Mouse (Mus musculus) lung, adult 18-20 months (tissue): ENCODE data around the gene Fgfr2.

Experiments used
- DNase-seq, 2 experiments: peaks; one replicate each; pipeline ENCODE4 v3.0.0; 2022; ENCODE audit warnings: mixed read lengths in 2 of 2

Fgfr2 gene

DNA sequence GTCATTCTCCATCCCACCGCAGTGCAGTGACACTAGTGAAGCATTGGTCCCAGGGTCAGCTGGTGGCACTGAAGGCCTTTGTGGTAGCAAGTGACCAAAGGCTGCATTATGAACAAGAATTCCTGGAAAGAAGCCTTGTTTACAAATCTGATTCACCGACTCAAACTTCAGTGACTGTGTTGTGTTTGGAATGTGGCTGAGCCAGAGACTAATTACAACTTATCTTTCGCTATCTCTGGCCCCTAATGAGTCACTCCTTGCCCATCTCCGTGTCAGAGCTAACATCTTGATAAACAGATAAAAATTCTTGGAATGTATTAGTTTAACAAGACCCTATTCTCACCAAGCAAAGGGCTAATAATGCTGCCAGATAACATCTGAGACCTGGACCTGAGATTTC lies 778.5 kb downstream of the Fgfr2 start:
- DNase-seq: no peak

- DNase-seq: no peak
Observed at GRCm38 (mm10) chr7:132343900-132344299, 779.2 kb downstream of the Fgfr2 start.

DNA sequence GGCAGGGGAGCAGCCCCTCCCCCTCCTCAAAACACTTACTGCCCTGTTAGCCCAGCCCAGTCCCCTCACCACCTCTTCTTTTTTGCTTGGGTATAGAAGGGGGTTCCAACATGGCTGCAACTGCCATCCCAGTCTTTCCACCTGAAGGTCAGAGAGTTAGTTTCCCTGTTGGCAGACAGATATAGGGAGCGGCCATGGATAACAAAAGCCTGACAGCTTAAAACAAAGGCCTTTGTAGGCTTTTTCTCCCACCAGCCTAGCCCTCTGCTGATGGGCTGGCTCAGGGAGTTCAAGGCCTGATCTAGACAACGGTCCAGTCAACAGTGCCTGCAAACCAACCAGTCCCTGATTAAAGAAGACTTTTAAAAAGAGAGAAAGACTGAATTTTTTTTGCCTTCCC lies 780.0 kb downstream of the Fgfr2 start:
- no peak for DNase-seq

- peak; percentile 25 to 50 for DNase-seq
Observed at GRCm38 (mm10) chr7:132339041-132339839, 783.9 kb downstream of the Fgfr2 start.

GRCm38 (mm10) chr7:132338350-132338749 lies 784.8 kb downstream of the Fgfr2 start:
- DNase-seq: peak; percentile 53 to 71

- no peak for DNase-seq
Observed at GRCm38 (mm10) chr7:132337268-132337917, 785.8 kb downstream of the Fgfr2 start.

GRCm38 (mm10) chr7:132336781-132337180 lies 786.4 kb downstream of the Fgfr2 start:
- DNase-seq: no peak

DNA sequence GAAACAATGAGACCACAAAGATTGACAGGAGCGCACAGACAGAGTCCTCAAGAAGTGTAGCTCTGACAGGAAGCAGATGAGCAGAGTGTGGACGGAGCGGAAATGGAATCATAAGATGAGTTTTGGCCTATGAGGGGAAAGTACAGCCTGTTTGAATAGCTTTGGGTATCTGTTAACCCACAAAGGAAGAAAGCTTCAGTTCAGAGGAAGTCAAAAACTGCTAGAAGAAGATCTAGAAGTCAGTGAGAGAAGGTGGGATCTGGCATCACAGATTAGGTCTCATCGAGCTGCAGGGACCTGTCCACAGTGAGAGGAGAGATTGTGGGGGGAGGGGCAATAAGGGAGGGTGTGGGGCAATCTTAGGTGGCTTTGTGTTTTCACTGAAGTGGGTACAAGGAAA lies 787.8 kb downstream of the Fgfr2 start:
- no peak for DNase-seq

DNA sequence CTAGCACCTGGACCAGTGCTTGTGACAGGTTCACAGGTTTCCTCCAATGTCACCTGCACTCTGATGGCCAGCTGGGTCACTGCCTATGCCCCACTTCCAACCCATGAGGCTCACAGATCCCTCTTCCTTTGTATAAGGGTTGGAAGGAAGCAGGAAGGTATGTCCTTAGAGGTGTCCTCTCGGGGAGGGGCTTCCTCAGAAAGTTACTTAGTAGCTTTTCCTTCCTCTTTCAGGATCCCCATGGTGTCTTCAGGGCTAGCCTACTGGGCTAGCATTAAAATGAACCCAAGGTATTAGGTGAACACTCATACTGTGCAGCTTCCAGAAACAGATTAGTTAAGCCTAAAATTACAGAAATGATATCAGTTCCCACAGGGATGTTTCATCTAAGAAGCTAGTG lies 790.1 kb downstream of the Fgfr2 start:
- DNase-seq: no peak

GRCm38 (mm10) chr7:132332176-132332575 lies 791.0 kb downstream of the Fgfr2 start:
- peak in 1 of 2 experiments; percentile 12 for DNase-seq

DNA sequence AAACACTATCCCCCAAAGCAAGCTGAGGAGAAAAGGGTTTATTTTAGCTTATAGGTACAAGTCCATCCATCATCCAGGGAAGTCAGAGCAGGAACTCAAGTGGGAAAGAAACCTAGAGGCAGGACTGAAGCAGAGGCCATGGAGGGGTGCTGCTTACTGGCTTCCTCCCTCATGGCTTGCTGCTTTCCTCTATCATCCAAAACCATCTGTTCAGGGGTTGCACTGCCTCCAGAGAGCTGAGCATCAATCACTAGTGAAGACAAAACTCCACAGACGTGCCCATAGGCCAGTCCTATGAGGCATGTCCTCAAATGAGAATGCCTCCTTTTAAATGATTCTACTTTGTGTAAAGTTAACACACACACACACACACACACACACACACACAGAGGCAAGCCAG lies 793.0 kb downstream of the Fgfr2 start:
- DNase-seq: no peak

DNA sequence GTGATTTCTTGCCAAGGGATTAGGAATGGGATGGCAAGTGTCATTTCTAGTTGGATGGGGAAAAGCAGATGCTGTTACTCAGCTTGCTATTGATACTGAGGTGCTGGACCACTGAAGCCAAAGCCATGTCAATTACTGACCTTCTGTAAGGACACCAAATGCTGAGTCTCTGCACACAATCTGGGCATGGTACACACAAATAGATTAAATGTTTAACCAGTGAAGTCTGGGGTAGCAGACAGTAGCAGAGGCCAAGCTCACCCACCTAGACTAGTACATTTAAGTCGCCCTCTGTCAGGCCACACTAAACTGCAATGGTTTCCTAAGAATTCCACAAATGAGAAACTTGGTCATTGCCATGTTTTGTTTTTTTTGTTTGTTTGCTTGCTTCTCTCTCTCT lies 794.5 kb downstream of the Fgfr2 start:
- no peak for DNase-seq

DNA sequence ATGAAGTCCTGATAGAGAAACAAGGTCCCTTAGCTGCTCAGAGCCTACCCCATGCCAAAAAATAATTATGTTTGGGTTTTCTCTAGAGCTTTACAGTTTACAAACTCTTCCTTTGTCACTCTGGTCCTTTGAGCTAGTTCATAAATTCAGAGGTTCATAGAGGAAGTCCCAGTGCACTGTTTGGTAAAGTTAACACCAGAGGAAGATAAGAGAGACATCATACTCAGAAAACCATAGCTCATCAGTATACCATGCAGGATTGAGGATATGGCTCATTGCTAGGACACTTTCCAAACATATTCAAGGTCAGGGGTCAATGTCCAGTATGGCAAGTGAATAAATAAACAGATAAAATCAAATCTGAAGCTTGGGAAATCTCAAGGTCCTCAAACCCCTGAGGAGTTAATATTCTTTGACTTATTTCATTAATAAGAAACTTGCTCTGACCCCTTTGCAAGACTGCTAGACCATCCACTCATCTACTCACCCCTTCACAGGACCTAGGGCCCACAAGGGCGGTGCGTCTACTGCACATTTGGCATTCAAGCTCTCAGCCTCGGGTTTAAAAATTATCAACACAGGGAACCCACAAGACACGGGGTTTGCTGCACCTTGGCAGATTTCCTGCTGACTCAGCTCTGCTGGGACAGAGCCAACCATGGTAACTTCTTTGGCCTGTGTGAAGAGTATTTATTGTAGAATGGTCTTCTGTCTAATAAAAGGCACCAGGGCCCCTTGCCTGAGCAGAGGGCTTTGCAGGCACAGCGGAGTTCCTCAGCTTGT lies 797.4 kb downstream of the Fgfr2 start:
- peak; percentile 70 to 73 for DNase-seq

- peak in 1 of 2 experiments; percentile 13 for DNase-seq
Observed at GRCm38 (mm10) chr7:132323430-132323829, 799.7 kb downstream of the Fgfr2 start.

- DNase-seq: no peak
Observed at GRCm38 (mm10) chr7:132321392-132321958, 801.7 kb downstream of the Fgfr2 start.

GRCm38 (mm10) chr7:132317036-132317541 lies 806.1 kb downstream of the Fgfr2 start, which contains the start of gene Chst15:
Gene Chst15 (minus strand): TSS chr7:132317228.
- peak; percentile 74 to 81 for DNase-seq

- DNase-seq: peak; percentile 71 to 72
Observed at GRCm38 (mm10) chr7:132316101-132317035, 806.8 kb downstream of the Fgfr2 start.

DNA sequence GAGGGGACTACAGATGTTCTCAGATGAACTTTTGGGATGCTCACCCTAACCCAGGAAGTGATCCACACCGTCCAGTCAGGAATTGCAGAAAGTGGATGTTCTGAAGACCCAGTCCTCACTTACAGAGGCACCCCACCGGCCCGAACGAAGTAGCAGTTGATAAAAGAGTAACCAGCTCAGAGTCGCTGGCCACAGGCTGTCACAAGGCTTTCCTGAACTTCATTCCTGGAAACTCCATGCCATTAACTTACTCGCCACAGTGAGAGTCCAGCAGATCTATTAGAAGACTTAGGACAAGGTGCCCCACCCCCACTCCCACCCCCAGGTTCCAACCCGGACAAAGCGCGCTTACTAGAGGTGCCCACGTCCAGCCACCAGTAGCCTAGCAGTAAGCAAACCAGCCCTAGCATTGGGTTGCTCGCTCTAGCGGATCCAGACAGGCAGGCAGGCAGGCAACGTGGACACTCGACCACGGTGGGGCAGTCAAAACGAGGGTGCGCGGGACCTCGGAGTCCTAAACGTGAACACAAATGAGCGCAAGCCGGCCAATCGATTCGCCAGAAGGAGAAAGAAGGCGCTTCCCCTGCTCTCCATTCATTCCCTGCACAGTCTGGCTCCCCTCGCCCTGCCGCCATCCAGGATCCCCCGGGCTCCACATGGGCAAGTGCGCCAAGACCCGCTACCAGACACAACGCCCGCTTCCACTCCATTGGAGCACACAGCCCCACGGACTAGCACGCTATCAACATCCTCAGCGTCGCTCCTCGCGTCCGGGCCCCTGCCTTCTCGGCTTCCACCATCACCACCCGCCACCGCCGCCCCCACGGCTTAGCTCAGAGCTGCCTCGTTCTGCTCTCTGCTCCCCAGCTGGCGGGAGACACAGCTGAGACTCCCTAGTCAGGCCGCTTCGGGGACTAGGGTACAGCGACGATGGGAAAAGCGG lies 807.7 kb downstream of the Fgfr2 start:
- peak; percentile 81 to 85 for DNase-seq

DNA sequence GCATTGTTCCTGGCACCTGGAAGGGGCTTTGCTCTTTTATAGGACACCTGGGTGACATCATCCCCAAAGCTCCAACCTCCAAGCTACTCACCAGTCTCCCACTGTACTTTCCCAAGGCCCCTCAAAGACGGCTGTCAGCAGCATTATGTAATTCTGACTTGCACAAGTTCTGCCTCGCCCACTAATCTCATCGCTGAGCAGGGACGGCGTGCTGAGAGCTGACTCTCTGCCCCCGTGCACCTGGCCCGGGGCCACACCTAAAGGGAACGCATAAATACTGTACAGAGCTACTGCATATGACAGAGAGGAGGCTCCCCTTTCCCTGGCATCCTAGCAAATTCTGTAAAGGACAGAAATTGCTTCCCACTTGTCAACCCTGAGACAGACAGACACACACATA lies 810.8 kb downstream of the Fgfr2 start:
- DNase-seq: peak; percentile 47 to 48

GRCm38 (mm10) chr7:132308537-132309191 lies 814.5 kb downstream of the Fgfr2 start:
- DNase-seq: no peak
